Mouse (Mus musculus) spleen, adult 2 months (tissue): ENCODE measurements around the gene Eif2ak1.

Source experiments
- CTCF ChIP-seq: fragments of 200-500 bp; IDR thresholded peaks from 2 replicates; pipeline ENCODE4 v1.5.1; 2011; ENCODE audit warnings: mild to moderate bottlenecking, inconsistent platforms; ENCODE audit not compliant: insufficient read depth, insufficient read length, insufficient replicate concordance; ENCODE audit errors: extremely low read depth
- POLR2A ChIP-seq: fragments of 200-500 bp; IDR thresholded peaks from 2 replicates; pipeline ENCODE4 v1.6.1; 2011; ENCODE audit warnings: low read depth, low read length, inconsistent platforms

- TF ChIP-seq POLR2A = no peak
- TF ChIP-seq CTCF = no peak
Measured at GRCm38 (mm10) chr5:143931863-143932580, 114.4 kb downstream of the Eif2ak1 start.
